Mouse (Mus musculus) kidney, adult 2 months (tissue): Measurements from ENCODE around the gene Gm21149. TPM values are rescaled to one million over a fixed set of nuclear protein-coding genes. Genes with fewer than 3 reads are reported as not detected.
A peak's percentile ranks its signal among the peaks of the same experiment; 100 is the strongest.
"Not testable (repeated sequence)": the region's sequence is repeated elsewhere in the genome, so short reads cannot be mapped to it uniquely, and the experiment has no call there.

Source experiments
- DNase-seq: peaks from one replicate; pipeline ENCODE4 v3.0.0; 2021
- H3K27ac ChIP-seq: fragments of 200-500 bp; 2 replicates; pipeline ENCODE4 v1.5.1; 2012; ENCODE audit warnings: low read depth, low read length, control low read depth, inconsistent platforms; ENCODE audit not compliant: insufficient read depth
- H3K27me3 ChIP-seq: fragments of 200-500 bp; replicated peaks from 2 replicates; pipeline ENCODE4 v1.6.1; 2012; ENCODE audit warnings: mild to moderate bottlenecking, moderate library complexity, low read length, inconsistent platforms; ENCODE audit not compliant: control insufficient read depth, insufficient read depth
- H3K36me3 ChIP-seq: fragments of 200-500 bp; 2 replicates; pipeline ENCODE4 v1.6.1; 2012; ENCODE audit warnings: mild to moderate bottlenecking, moderate library complexity, low read length, inconsistent platforms; ENCODE audit not compliant: control insufficient read depth, insufficient read depth
- H3K4me1 ChIP-seq: fragments of 200-500 bp; 2 replicates; pipeline ENCODE4 v1.6.1; 2011; ENCODE audit warnings: low read length; ENCODE audit not compliant: control insufficient read depth, insufficient read depth
- H3K4me3 ChIP-seq: fragments of 200-500 bp; 2 replicates; pipeline ENCODE4 v1.5.1; 2011; ENCODE audit warnings: mild to moderate bottlenecking, low read depth, low read length, control low read depth; ENCODE audit not compliant: insufficient read depth
- CTCF ChIP-seq: fragments of 200-500 bp; conservative IDR thresholded peaks from 2 replicates; pipeline ENCODE4 v1.5.1; 2011; ENCODE audit warnings: low read depth, mild to moderate bottlenecking, control low read depth, low read length, moderate library complexity, mixed read lengths; ENCODE audit not compliant: insufficient read depth, insufficient read length
- POLR2A ChIP-seq: fragments of 200-500 bp; IDR thresholded peaks from one replicate; pipeline ENCODE4 v1.6.1; 2011; ENCODE audit warnings: low read depth, low read length, control low read depth
- WGBS: fragments of 180-500 bp; shearing (Covaris S2); methylation state at CpG from one replicate; pipeline ENCODE4 v1.1.7; 2018; 5-methylcytosine and 5-hydroxymethylcytosine counted together
- polyA plus RNA-seq: library from polyadenylated mRNA; depleted of rRNA; stranded (reverse); fragments of >200 nt; gene quantifications from 2 replicates; pipeline ENCODE4 v1.2.3, GENCODE M21; 2012

Gm21149 gene
- polyA plus RNA-seq, 1 experiment = not detected

DNA sequence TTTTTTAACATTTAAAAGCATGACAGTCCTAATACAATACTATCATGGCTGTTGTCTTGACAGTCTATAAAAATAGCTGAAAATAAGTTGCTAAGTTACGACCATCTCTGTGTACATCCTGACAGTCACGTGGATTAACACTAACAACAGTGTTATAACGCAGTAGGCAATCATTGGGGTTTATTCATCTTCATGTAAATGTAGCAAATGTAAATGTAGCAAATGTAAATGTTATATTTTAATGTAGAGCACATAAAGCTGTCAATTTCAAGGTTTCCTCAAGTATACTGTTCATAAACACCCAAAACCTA is 30.9 kb upstream of the Gm21149 start:
- Histone ChIP-seq H3K27me3 (no peaks in the 10 kb centered on the region), H3K4me1 (no peaks in the 10 kb centered on the region), H3K4me3 (no peak overlapping the region), H3K27ac (no peak overlapping the region), H3K36me3 (no peaks in the 10 kb centered on the region)
- 76% methylated on average over 3 of the region's 3 CpGs for WGBS
- TF ChIP-seq CTCF = no peak
- TF ChIP-seq POLR2A = no peak
- DNase-seq = no peak

DNA sequence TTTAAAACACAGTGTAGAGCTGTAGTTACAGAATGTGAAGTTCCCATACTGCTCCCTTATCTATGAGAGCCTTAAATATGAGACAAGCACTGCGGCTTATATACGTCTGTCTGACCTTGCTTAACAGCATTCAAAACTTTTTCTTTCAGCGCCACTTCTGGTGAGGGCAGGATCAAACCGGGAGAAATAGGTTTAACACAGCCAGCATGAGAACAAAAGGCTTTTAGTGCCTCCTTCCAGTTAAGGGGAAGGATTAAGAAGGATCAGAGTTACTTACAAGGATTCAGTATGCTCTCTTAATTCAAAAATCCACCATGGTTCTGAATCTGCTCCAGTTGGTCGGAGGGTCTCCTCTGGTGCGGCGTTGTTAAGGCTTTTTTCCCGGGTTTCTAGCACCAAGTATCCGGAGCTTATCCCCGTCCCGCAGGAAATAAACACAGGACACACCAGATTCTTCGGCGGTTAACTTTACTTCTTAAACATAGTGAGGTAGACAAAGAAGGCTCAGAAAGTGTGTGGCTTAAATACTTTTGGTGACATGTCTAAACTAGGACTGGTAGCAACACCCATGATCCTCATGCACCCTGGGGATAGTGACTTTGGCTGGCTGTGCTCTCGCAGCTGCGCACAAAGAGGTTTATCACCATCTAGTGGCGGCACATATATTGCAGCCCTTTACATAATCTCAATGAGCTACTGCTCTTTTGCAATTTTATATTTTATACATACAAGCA is 30.4 kb upstream of the Gm21149 start:
- Histone ChIP-seq H3K27ac (no peak overlapping the region), H3K4me1 (no peaks in the 10 kb centered on the region), H3K36me3 (no peaks in the 10 kb centered on the region), H3K27me3 (no peaks in the 10 kb centered on the region), H3K4me3 (no peak overlapping the region)
- peak; percentile 71 for TF ChIP-seq CTCF
- TF ChIP-seq POLR2A = no peak
- 50% methylated on average over 16 of the region's 16 CpGs for WGBS
- peak; percentile 33 for DNase-seq

DNA sequence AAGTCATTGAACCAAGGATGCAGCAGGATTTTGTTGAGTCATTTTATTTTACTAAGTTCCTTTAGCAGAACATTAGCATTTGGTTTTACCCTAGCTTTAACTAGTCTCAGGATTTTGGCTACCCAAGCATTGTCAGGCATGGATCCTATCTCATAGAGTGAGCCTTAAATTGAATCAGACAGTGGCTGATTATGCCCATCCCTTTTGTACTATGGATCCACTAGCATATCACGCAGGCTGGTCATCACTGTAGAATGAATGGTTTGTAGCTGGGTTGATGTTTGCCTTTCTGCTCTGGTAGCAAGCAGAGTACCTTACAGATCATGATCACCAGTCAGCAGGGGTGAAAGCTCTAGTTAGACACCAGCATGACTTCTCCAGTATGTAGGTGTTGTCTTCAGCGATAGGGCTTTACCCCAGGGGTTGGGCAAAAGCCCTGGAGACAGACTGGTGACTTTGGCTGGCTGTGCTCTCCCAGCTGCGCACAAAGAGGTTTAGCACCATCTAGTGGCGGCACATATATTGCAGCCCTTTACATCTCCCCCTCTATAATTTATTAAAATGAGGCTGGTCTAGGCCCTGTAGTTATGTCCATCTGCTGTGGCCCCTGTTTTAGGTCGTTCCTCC is 22.6 kb upstream of the Gm21149 start:
- H3K4me1 ChIP-seq, H3K27ac ChIP-seq, H3K27me3 ChIP-seq, H3K4me3 ChIP-seq, H3K36me3 ChIP-seq: not testable (repeated sequence)
- TF ChIP-seq CTCF = peak; percentile 38
- 31% methylated on average over 5 of the region's 5 CpGs for whole genome bisulfite sequencing
- DNase-seq = peak; percentile 35

GRCm38 (mm10) chr5:15498350-15498749 is 22.0 kb upstream of the Gm21149 start:
- not testable (repeated sequence) for H3K27ac ChIP-seq, H3K36me3 ChIP-seq, DNase-seq, H3K4me3 ChIP-seq, H3K4me1 ChIP-seq, H3K27me3 ChIP-seq
- 69% methylated on average over 3 of the region's 3 CpGs for WGBS

GRCm38 (mm10) chr5:15490934-15491333 is 14.6 kb upstream of the Gm21149 start:
- H3K4me1 ChIP-seq, H3K27ac ChIP-seq, H3K4me3 ChIP-seq, H3K36me3 ChIP-seq, H3K27me3 ChIP-seq, DNase-seq: not testable (repeated sequence)
- WGBS = 57% methylated on average over 2 of the region's 2 CpGs

DNA sequence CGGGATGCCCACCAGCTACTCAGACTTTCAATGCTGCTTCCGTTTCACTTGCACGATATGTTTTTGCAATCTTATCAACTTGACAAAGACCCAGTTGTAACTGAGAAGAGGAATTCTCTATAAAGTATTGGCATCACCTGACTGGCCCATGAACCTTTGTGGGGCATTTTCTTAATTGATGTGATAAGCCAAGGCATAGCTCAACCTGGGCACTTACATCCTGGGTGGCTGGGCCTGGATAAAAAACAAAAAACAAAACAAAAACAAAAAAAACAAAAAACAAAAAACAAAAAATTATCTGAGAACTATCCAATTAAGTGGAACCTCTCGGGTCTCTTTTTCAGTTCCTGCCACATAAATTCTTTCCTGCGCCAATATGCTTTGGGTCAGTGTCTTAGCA is 12.4 kb upstream of the Gm21149 start:
- Histone ChIP-seq H3K27me3 (no peaks in the 10 kb centered on the region), H3K4me3 (no peak overlapping the region), H3K36me3 (no peaks in the 10 kb centered on the region), H3K27ac (no peak overlapping the region), H3K4me1 (no peaks in the 10 kb centered on the region)
- no peak for DNase-seq
- no peak for TF ChIP-seq CTCF
- TF ChIP-seq POLR2A = no peak
- WGBS = 86% methylated on average over 5 of the region's 5 CpGs

DNA sequence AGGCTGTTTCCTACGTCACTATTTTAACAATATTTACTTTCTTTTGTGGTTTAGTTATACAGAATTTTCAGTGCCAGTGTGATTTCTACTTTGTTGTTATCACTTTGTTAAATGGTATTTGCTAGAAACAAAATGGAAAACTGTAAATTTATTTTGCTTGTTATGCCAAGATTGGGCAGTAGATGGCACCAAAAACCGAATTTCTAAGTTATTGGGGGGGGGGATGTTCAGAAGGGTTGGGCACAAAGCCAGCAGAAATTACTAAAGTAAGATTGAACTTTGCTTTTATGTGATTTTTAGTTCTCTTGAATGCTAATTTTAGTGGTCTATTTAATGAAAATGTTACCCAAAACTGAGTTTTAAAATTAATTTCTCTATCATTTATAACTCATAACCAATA is 8.3 kb upstream of the Gm21149 start:
- peak; percentile 18 for DNase-seq
- H3K27me3 ChIP-seq, H3K4me3 ChIP-seq, H3K27ac ChIP-seq, H3K36me3 ChIP-seq, H3K4me1 ChIP-seq: not testable (repeated sequence)
- WGBS = 24% methylated on average over 2 of the region's 2 CpGs

- not testable (repeated sequence) for H3K36me3 ChIP-seq, H3K4me3 ChIP-seq, H3K27me3 ChIP-seq, H3K4me1 ChIP-seq, DNase-seq, H3K27ac ChIP-seq
- 51% methylated on average over 4 of the region's 4 CpGs for WGBS
These were observed 7.3 kb upstream of the Gm21149 start for GRCm38 (mm10) chr5:15483576-15483975.

- H3K4me1 ChIP-seq, H3K27me3 ChIP-seq, H3K27ac ChIP-seq, H3K36me3 ChIP-seq, H3K4me3 ChIP-seq: not testable (repeated sequence)
- peak; percentile 17 for DNase-seq
- WGBS = 52% methylated on average over 2 of the region's 2 CpGs
These were observed 6.5 kb upstream of the Gm21149 start for GRCm38 (mm10) chr5:15482815-15483214.

- H3K27me3 ChIP-seq, DNase-seq, H3K4me1 ChIP-seq, H3K36me3 ChIP-seq, H3K4me3 ChIP-seq, H3K27ac ChIP-seq: not testable (repeated sequence)
- WGBS = 88% methylated on average over 1 of the region's 1 CpGs
These were observed 6.2 kb downstream of the Gm21149 start for GRCm38 (mm10) chr5:15470141-15470540.

DNA sequence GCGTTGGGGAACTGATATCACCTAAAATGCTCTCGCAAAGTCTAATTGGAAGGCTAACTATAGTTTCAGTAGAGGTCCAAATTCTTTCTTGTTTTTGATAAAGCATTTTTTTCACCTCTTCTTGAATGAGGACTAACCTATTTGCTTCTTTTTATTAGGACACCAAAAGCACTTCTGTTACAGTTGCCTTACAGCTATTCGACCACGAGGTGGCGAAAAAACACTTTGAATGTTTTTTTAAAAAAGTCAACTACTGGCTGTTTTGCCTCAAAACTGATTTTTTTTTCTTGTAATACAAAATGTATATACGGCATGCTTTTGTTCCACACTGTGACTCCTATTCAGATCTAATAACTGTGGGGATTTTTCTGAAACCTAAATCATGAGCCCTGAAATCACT is 8.6 kb downstream of the Gm21149 start:
- not testable (repeated sequence) for H3K36me3 ChIP-seq, H3K4me3 ChIP-seq, H3K27me3 ChIP-seq, H3K4me1 ChIP-seq, H3K27ac ChIP-seq, DNase-seq
- 54% methylated on average over 6 of the region's 6 CpGs for WGBS
